Mouse (Mus musculus): ENCODE measurements around the gene Spdya.
"Not testable (repeated sequence)": the region's sequence is repeated elsewhere in the genome, so short reads cannot be mapped to it uniquely, and the experiment has no call there.

Gene Spdya

DNA sequence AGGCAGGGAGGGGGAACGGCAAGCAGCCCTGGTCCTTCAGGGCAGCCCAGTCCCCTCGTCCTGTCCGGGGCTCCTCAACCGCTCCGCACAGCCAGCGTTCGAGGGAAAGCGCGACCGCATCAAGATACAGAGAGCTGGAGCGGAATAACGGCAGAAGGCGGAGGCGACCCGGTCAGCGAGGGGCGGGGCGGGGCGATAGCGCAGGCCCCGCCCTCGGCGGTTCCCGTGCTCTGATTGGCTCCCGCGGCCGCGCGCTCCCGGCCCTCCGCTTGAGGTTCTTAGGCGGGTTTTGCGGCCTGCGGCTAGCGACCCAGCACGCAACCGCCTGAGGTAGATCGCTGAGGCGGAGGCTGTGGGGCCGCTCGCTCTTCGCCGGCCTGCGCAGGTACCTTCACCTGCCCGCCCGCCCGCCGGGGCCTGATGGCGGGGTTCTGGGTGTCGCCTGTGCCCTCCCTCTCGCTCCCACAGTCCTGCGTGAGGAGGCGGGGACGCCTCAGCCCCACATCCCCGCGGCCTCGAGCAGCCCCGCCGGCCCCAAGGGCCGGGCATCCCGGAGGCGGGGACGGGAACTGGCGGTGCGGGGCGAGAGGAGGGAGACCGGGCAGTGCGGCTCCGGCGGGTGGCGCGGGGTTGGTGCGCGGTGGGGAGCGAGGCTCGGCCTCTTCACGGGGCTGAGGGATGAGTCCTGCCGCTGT is at the start of gene Spdya:
TSS of gene Spdya (plus strand) at position 305 of the 695 bp plus-strand sequence.
- DNase-seq (ENCODE audit: low spot score in 2 of 2): peak; percentile 79 to 82

- DNase-seq (ENCODE audit: low spot score in 2 of 2): no peak
Measured at GRCm38 (mm10) chr17:71506832-71507231, 45.0 kb upstream of the Spdya start.

DNA sequence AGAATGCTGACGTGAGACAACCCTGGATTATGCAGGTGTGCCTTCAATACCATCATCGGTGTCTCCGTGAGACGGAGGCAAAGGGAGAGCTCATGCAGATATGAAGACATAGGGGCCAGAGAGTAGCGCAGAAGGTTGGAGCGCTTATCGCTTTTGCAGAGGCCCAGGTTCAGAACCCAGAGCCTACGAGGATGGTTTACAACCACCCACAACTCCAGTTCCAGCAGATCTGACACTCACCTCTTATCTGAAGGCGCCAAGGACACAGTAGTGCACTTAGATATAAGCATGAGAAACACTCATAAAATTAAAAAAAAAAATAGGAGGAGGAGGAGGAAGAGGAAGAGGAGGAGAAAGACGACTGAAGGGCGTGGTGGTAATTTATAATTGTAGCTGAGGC is 41.6 kb upstream of the Spdya start:
- DNase-seq (ENCODE audit: low spot score in 2 of 2): no peak

DNA sequence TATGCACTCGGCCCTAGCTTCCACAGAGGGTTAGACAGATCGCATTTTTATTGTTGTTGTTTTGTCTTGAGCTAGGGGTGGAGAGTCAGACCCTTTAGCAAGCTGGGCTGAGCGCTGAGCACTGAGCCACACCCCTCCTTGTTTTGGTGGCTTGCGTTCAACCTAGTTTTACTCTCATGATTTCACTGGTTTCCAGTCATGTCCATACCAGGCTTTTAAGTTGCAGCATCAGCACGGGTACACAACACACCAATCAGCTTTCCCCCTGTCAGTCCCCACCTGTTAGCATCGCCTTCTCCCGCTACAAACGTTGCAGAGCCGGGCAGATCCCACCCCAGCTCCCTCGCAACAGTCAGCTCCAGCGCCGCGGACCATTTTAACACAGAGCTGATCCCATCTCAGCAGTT is 25.6 kb upstream of the Spdya start:
- DNase-seq (ENCODE audit: low spot score in 2 of 2): no peak

GRCm38 (mm10) chr17:71526711-71527564 is 24.9 kb upstream of the Spdya start, which contains the start of gene Ndc80:
Gene Ndc80 (minus strand): TSS chr17:71526857.
- peak; percentile 88 to 89 for DNase-seq (ENCODE audit: low spot score in 2 of 2)

DNA sequence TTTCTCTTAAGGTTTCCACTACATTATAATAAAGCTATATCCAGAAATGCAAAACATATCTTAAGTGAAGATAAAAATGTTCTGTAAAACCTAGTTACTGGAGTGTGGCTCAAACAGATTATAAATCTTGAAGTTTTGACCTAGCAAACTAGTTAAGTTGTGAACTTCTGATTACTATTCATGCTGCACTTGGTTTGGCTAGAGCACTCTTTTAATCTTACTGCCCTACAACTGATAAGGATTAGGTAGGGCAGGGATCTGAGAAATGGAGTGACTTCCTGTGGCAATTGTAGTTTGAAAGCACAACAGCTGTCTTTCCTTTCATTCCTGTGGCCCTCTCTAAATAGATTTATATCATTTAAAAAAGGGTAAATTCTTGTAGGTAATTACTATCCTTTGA is 23.8 kb upstream of the Spdya start:
- DNase-seq (ENCODE audit: low spot score in 2 of 2): no peak

DNA sequence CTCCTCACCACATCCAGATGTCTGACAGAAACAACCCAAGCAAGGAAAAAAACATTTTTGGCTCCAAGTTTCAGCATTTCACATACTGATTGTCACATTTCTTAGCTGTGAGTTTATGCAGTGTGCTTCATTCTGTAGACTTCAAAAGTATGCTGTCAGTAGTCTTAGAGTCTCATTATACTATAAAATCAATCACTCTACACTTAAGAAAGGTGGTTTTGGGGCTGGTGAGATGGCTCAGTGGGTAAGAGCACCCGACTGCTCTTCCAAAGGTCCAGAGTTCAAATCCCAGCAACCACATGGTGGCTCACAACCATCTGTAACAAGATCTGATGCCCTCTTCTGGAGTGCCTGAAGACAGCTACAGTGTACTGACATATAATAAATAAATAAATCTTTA is 16.3 kb upstream of the Spdya start:
- DNase-seq (ENCODE audit: low spot score in 2 of 2): not testable (repeated sequence)

GRCm38 (mm10) chr17:71537164-71537563 is 14.7 kb upstream of the Spdya start:
- DNase-seq (ENCODE audit: low spot score in 2 of 2): no peak

- no peak for DNase-seq (ENCODE audit: low spot score in 2 of 2)
Measured at GRCm38 (mm10) chr17:71548586-71548985, 3.3 kb upstream of the Spdya start.

GRCm38 (mm10) chr17:71551350-71551749 is 511 bp upstream of the Spdya start:
- DNase-seq (ENCODE audit: low spot score in 2 of 2): no peak

- DNase-seq (ENCODE audit: low spot score in 2 of 2): peak in 1 of 2 experiments; percentile 5
Measured at GRCm38 (mm10) chr17:71552901-71553300, 1.0 kb downstream of the Spdya start.

DNA sequence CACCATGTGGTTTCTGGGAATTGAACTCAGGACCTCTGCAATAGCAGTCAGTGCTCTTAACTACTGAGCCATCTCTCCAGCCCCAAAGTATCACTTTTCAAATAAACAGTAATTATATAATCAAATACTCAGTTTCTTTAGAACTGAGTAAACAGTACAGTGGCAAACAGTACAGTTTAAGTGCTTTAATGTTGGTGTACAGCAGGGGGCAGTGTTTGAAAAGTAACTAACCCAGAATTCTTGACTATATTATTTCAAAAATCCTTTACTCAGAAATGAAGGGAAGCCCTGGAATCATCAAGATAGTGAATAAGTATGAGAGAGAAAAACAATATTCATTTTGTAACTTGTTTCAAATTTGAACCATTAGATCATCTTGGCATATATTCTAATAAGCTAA is 9.8 kb downstream of the Spdya start:
- peak; percentile 29 to 61 for DNase-seq (ENCODE audit: low spot score in 2 of 2)

DNA sequence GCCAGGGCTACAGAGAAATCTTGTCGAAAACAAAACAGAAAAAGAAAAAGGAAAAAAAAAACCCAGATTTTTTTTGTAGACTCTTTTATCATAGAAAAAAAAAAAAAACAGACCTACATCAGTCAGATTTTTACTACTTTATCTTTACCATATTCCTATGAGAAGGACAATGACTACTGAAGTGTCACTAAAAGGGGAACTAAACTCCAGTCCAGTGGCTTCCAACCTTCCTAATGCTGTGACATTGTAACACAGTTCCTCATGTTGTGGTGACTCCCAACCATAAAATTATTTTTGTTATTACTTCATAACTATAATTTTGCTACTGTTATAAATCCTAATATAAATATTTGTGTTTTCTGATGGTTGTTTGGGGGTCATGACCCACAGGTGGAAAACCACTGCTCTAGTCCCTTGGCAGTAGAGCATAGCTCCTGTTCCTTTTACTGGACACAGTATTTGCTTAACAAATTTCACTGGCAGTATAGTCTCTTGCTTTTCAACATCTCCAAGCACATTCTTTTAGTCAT is 27.4 kb downstream of the Spdya start:
- DNase-seq (ENCODE audit: low spot score in 2 of 2): no peak

DNA sequence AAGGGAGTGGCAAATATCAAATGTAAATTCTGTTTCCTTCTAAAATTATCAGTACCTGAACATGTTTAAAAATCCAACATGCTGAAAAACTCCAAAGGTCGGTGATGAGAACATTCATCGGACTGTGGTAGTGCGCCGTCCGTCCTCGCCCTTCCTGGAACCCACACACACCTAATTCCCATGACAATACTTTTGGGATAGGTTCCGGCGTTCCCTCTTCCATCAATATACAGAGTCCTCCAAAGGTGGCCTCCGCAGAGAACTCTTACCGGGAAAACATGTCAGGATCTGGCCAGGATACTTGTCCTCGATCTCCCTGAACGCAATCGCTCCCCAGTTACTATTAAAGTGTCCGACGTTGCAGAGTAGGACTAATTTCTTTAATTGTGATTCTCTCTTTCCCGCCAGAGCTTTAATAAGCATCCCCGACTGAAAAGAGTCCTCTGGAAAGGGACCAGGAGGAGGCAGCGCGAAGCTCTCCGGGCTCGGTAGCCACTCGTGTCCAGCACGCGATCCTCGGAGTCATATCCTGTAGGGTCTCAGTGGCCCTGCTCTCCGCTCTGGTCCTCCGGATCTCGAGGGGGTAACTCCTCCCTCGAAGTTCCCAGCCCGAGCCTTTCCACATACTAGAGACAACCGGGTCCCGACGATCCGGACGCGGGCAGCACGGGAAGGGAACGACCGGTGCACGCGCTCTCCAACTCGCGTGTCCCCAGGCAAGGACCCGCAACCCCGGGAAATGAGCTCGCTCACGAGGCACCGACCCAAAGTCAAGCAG is 46.2 kb downstream of the Spdya start:
- peak in 1 of 2 experiments; percentile 3 for DNase-seq (ENCODE audit: low spot score in 2 of 2)

GRCm38 (mm10) chr17:71598659-71599554 is 47.0 kb downstream of the Spdya start:
- DNase-seq (ENCODE audit: low spot score in 2 of 2): peak; percentile 95 to 97

DNA sequence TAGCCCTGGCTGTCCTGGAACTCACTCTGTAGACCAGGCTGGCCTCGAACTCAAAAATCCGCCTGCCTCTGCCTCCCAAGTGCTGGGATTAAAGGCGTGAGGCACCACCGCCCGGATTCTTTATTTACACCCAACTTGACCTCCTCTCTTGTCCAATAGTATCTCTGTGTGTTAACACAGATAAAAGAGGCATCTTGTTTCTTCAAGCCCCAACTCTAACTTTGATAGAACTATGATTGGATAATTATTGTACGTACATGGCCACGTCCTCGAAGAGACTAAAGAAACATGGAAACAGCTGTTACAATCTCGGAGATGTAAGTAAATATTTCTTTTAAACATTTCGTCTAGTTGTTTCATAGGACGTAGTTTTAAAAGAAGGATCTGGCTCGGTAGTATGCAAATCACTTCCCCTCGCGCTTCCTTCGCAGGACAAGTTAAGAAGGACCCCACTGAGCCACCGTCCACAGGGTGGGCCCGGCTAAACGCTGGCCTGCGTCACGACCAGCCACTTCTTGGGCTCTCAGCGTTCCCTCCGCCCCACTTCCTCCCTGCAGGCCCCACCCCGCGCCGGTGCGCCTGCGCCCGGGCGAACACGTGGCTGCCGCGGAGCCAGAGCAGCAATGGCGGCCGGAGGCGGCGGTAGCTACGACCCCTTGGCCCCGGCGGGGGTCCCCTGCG is 63.9 kb downstream of the Spdya start, which contains the start of gene Wdr43:
TSS of gene Wdr43 (plus strand) at position 258 of the 681 bp plus-strand sequence.
- DNase-seq (ENCODE audit: low spot score in 2 of 2): peak; percentile 97

DNA sequence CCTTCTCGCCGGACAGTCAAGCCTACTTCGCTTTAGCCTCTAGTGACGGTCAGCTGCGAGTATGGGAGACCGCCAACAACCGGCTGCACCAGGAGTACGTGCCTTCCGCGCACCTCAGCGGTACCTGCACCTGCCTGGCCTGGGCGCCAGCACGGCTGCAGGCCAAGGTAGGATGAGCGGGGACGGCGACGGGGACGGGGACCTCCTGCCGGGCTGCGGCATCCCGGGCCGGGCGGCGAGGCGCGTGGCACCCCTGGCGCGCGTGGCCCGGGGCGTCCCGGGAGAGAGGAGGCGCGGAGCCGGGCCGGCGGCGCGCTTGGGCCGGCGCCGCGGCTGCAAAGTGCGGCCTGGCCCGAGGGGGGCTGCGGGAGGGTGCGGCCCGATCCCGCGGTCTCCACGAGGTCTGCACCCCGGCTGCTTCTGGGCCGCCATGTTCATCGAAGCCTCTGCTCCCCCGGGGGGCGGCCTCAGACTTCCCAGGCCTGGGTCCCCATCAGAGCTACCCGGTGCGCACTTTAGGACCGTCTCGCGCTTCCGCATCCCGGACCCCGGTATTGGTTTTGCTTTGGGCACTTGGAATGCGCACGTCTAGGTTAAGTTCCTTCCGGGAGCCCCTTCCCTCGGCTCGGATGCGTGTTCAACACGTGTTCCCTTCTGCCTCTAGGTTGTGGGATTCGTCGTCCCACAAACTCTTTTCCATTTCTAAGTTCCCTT is 64.6 kb downstream of the Spdya start:
- peak in 1 of 2 experiments; percentile 13 for DNase-seq (ENCODE audit: low spot score in 2 of 2)

DNA sequence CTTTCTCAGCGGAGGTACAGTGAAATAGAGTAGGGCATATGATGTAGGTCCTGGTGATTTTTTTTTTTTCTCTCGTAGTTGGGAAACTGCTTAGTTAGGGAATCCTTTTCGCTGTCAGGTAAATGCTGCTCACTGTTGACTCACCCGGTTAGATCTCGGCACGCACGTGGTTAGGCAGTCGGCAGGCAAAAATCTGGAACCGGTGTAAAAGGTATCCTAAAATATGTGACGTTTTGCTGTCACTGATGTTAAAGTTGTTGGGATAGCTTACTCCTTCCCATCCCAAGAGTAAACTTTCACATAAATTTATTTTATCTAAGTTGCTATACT is 65.1 kb downstream of the Spdya start:
- no peak for DNase-seq (ENCODE audit: low spot score in 2 of 2)

- no peak for DNase-seq (ENCODE audit: low spot score in 2 of 2)
Measured at GRCm38 (mm10) chr17:71617974-71618373, 66.1 kb downstream of the Spdya start.

GRCm38 (mm10) chr17:71631806-71632205 is 79.9 kb downstream of the Spdya start:
- no peak for DNase-seq (ENCODE audit: low spot score in 2 of 2)
